Mouse (Mus musculus) cerebellum, adult 2 months (tissue): ENCODE results near the gene Th. TPM values are rescaled to one million over a fixed set of nuclear protein-coding genes. Genes with fewer than 3 reads are reported as not detected.

ENCODE experiments used
- DNase-seq, 2 experiments: peaks; one replicate each; pipeline ENCODE4 v3.0.0; 2021
- H3K27ac ChIP-seq: fragments of 200-500 bp; 2 replicates; pipeline ENCODE4 v1.5.1; 2012; ENCODE audit warnings: low read length, control low read depth, inconsistent platforms; ENCODE audit not compliant: insufficient read depth
- H3K27me3 ChIP-seq: fragments of 200-500 bp; 2 replicates; pipeline ENCODE4 v1.6.1; 2012; ENCODE audit warnings: inconsistent platforms, mild to moderate bottlenecking, low read length, moderate library complexity; ENCODE audit not compliant: control insufficient read depth, insufficient read depth
- H3K4me1 ChIP-seq: fragments of 200-500 bp; 2 replicates; pipeline ENCODE4 v1.6.1; 2011; ENCODE audit warnings: low read length; ENCODE audit not compliant: control insufficient read depth, insufficient read depth
- H3K4me3 ChIP-seq: fragments of 200-500 bp; replicated peaks from 2 replicates; pipeline ENCODE3; 2011; ENCODE audit warnings: mild to moderate bottlenecking, low read depth, low read length, control low read depth; ENCODE audit not compliant: insufficient read depth
- CTCF ChIP-seq: fragments of 200-500 bp; IDR thresholded peaks from 2 replicates; pipeline ENCODE4 v1.5.1; 2011; ENCODE audit warnings: low read depth, mild to moderate bottlenecking, control low read depth, low read length, moderate library complexity, borderline replicate concordance; ENCODE audit not compliant: insufficient read depth
- POLR2A ChIP-seq: fragments of 200-500 bp; IDR thresholded peaks from 2 replicates; pipeline ENCODE4 v1.6.1; 2011; ENCODE audit warnings: low read length, control low read depth, borderline replicate concordance; ENCODE audit not compliant: insufficient read depth
- WGBS: fragments of 180-500 bp; shearing (Covaris S2); methylation state at CpG from one replicate; pipeline ENCODE4 v1.1.7; 2018; 5-methylcytosine and 5-hydroxymethylcytosine counted together
- polyA plus RNA-seq: library from polyadenylated mRNA; depleted of rRNA; stranded (reverse); fragments of >200 nt; gene quantifications from 2 replicates; pipeline ENCODE4 v1.2.3, GENCODE M21; 2012; rRNA removed

The Th gene
- polyA plus RNA-seq, 1 experiment: 11.0 TPM

- TF ChIP-seq POLR2A (no peak), CTCF (no peak)
- Histone ChIP-seq H3K4me1 (no peaks in the 10 kb centered on the region), H3K27ac (no peak overlapping the region), H3K4me3 (no peak overlapping the region), H3K27me3 (no peaks in the 10 kb centered on the region)
- 76% methylated on average over 18 of the region's 18 CpGs for WGBS
- DNase-seq: no peak
Measured at GRCm38 (mm10) chr7:142895223-142895840, 35.6 kb downstream of the Th start.

GRCm38 (mm10) chr7:142894669-142895068 is 36.3 kb downstream of the Th start:
- Histone ChIP-seq H3K4me3 (no peak overlapping the region), H3K4me1 (no peaks in the 10 kb centered on the region), H3K27me3 (no peaks in the 10 kb centered on the region), H3K27ac (no peak overlapping the region)
- peak; percentile 58 to 75 for DNase-seq
- TF ChIP-seq CTCF (peak; percentile 96), POLR2A (no peak)
- WGBS: 3% methylated on average over 3 of the region's 3 CpGs

GRCm38 (mm10) chr7:142893721-142894639 is 36.9 kb downstream of the Th start:
- H3K27me3 ChIP-seq: no peaks in the 10 kb centered on the region
- no peak overlapping the region for H3K27ac ChIP-seq
- 60% methylated on average over 12 of the region's 12 CpGs for WGBS
- no peak overlapping the region for H3K4me3 ChIP-seq
- no peaks in the 10 kb centered on the region for H3K4me1 ChIP-seq
- no peak for DNase-seq
- TF ChIP-seq CTCF (no peak), POLR2A (no peak)

- DNase-seq: no peak
- 86% methylated on average over 6 of the region's 6 CpGs for WGBS
- Histone ChIP-seq H3K27me3 (no peaks in the 10 kb centered on the region), H3K4me1 (no peaks in the 10 kb centered on the region), H3K4me3 (no peak overlapping the region), H3K27ac (no peak overlapping the region)
- no peak for TF ChIP-seq CTCF
- TF ChIP-seq POLR2A: no peak
Measured at GRCm38 (mm10) chr7:142893296-142893695, 37.6 kb downstream of the Th start.

GRCm38 (mm10) chr7:142869419-142870163 is 61.3 kb downstream of the Th start:
- DNase-seq: no peak
- no peak for TF ChIP-seq CTCF
- TF ChIP-seq POLR2A: no peak
- WGBS: 12% methylated on average over 4 of the region's 4 CpGs
- no peaks in the 10 kb centered on the region for H3K27me3 ChIP-seq
- H3K4me3 ChIP-seq: no peak overlapping the region
- H3K27ac ChIP-seq: no peak overlapping the region
- H3K4me1 ChIP-seq: no peaks in the 10 kb centered on the region

- H3K4me1 ChIP-seq: no peaks in the 10 kb centered on the region
- no peak overlapping the region for H3K27ac ChIP-seq
- WGBS: 17% methylated on average over 6 of the region's 6 CpGs
- no peaks in the 10 kb centered on the region for H3K27me3 ChIP-seq
- TF ChIP-seq POLR2A (no peak), CTCF (peak; percentile 60; the same call in 1 of the 2 replicates)
- peak; percentile 1 to 18 for DNase-seq
- no peak overlapping the region for H3K4me3 ChIP-seq
Measured at GRCm38 (mm10) chr7:142850681-142851080, 80.2 kb downstream of the Th start.

Other genes with a start within 250 kb of the Th start
- 0.80 and 0.82 TPM in 2 replicates for gene Ins2, start 187.7 kb downstream of the Th start, polyA plus RNA-seq
- 0.74 and 0.89 TPM in 2 replicates for gene Ascl2, start 38.1 kb upstream of the Th start, polyA plus RNA-seq
- 0.25 and 0.32 TPM in 2 replicates for gene Tspan32, start 73.9 kb upstream of the Th start, polyA plus RNA-seq
- gene Cd81, start 121.6 kb upstream of the Th start, polyA plus RNA-seq: 841 and 916 TPM in 2 replicates
- 101 and 106 TPM in 2 replicates for gene Tssc4, start 138.1 kb upstream of the Th start, polyA plus RNA-seq
- 0.10 and 0.13 TPM in 2 replicates for gene Trpm5, start 163.5 kb upstream of the Th start, polyA plus RNA-seq
- gene Kcnq1, start 175.2 kb upstream of the Th start, polyA plus RNA-seq: 0.54 and 1.6 TPM in 2 replicates